Mouse (Mus musculus) G1E-ER4 (cell line): ENCODE data around the gene Hrk. TPM values are rescaled to one million over a fixed set of nuclear protein-coding genes. Genes with fewer than 3 reads are reported as not detected.

Source experiments
- GATA1 ChIP-seq: IDR thresholded peaks from one replicate; pipeline ENCODE4 v1.8.0; 2012; ENCODE audit warnings: low read length, inconsistent platforms
- polyA plus RNA-seq: library from polyadenylated mRNA; stranded (reverse); fragments of >175 nt; gene quantifications from 2 replicates; pipeline ENCODE4 v1.2.3, GENCODE M21; 2012

The Hrk gene
- polyA plus RNA-seq, 1 experiment = not detected

GRCm38 (mm10) chr5:118186903-118187633, 22.6 kb downstream of the Hrk start:
- no peak for TF ChIP-seq GATA1

GRCm38 (mm10) chr5:118188356-118188755, 23.9 kb downstream of the Hrk start:
- TF ChIP-seq GATA1 = no peak

- TF ChIP-seq GATA1 = no peak
These were observed 26.0 kb downstream of the Hrk start for GRCm38 (mm10) chr5:118190491-118190890.

GRCm38 (mm10) chr5:118192221-118192620, 27.8 kb downstream of the Hrk start:
- TF ChIP-seq GATA1 = no peak

GRCm38 (mm10) chr5:118197421-118197820, 33.0 kb downstream of the Hrk start:
- no peak for TF ChIP-seq GATA1

GRCm38 (mm10) chr5:118199670-118200069, 35.2 kb downstream of the Hrk start:
- no peak for TF ChIP-seq GATA1

- no peak for TF ChIP-seq GATA1
These were observed 40.4 kb downstream of the Hrk start for GRCm38 (mm10) chr5:118204675-118205440.

GRCm38 (mm10) chr5:118205852-118206251, 41.4 kb downstream of the Hrk start:
- no peak for TF ChIP-seq GATA1

GRCm38 (mm10) chr5:118214012-118214411, 49.6 kb downstream of the Hrk start:
- TF ChIP-seq GATA1 = no peak

- no peak for TF ChIP-seq GATA1
These were observed 50.1 kb downstream of the Hrk start for GRCm38 (mm10) chr5:118214418-118215154.

- TF ChIP-seq GATA1 = no peak
These were observed 53.0 kb downstream of the Hrk start for GRCm38 (mm10) chr5:118217410-118217809.

GRCm38 (mm10) chr5:118223142-118223757, 58.8 kb downstream of the Hrk start:
- no peak for TF ChIP-seq GATA1

GRCm38 (mm10) chr5:118230071-118230611, 65.7 kb downstream of the Hrk start:
- TF ChIP-seq GATA1 = no peak

GRCm38 (mm10) chr5:118236891-118237290, 72.4 kb downstream of the Hrk start:
- no peak for TF ChIP-seq GATA1

Other genes with a start within 250 kb of the Hrk start
- gene Fbxo21, start 187.9 kb upstream of the Hrk start, polyA plus RNA-seq = 8.5 and 9.2 TPM in 2 replicates
- gene Tesc, start 136.9 kb upstream of the Hrk start, polyA plus RNA-seq = not detected in 2 replicates
- gene Fbxw8, start 9.2 kb upstream of the Hrk start, polyA plus RNA-seq = 36.0 and 39.1 TPM in 2 replicates
- 0.37 and 0.66 TPM in 2 replicates for gene Rnft2, start 80.5 kb downstream of the Hrk start, polyA plus RNA-seq
- 1.1 and 1.3 TPM in 2 replicates for gene 2410131K14Rik, start 80.6 kb downstream of the Hrk start, polyA plus RNA-seq